Mouse (Mus musculus): ENCODE results near the gene Gp1ba. TPM values are rescaled to one million over a fixed set of nuclear protein-coding genes. Genes with fewer than 3 reads are reported as not detected.

The Gp1ba gene
- total and polyA plus RNA-seq, 3 experiments, result 1.6 to 5.0 TPM; not detected in 1

DNA sequence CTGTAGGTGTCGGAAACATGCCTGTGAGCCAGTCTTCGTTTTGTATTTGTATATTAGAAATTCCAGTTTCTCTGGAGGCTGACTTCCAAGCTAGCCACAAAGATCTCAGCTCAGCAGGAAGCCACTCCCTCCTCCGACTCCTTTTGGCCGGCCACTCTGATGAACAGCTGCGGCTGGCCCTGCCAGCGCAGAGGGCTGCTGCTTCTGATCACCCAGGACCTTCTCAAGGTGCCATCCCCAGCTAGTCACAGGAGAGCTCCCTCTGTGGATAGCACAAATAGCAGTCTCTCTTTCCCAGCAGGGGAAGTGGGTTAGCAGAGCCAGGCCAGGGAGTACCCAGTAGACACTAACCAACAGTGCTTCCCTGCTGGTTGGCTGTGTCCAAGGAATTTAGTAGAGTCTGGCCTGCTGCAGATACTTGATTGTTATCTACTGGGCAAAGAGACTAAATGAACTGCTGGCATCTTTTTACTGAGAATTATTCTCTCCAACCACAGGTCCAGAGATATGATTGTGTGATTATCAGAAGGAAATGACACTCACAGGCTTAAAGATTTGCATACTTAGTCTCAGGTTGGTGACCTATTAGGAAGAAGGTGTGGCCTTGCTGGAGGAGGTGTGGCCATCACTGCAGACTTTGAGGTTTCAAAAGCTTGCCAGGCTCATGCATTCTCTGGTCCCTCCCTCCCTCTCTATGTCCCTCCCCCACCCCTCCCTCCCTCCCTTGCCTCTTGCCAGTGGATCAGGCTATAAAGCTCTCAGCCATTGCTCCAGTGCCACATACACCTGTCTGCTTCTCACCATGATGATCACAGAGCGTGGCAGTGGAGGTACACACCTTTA, 16.7 kb upstream of the Gp1ba start (continued):
- TF ChIP-seq EP300 (IDR thresholded peaks at IDR 0.05; ENCODE audit: low read depth in 1 of 2, low read length in 2 of 2) (peak; percentile 5 to 25; a peak in 2 of 4 replicates), ZC3H11A (IDR thresholded peaks at IDR 0.05; ENCODE audit: low read depth, low read length) (peak; percentile 12; the same call in 1 of the 2 replicates)

DNA sequence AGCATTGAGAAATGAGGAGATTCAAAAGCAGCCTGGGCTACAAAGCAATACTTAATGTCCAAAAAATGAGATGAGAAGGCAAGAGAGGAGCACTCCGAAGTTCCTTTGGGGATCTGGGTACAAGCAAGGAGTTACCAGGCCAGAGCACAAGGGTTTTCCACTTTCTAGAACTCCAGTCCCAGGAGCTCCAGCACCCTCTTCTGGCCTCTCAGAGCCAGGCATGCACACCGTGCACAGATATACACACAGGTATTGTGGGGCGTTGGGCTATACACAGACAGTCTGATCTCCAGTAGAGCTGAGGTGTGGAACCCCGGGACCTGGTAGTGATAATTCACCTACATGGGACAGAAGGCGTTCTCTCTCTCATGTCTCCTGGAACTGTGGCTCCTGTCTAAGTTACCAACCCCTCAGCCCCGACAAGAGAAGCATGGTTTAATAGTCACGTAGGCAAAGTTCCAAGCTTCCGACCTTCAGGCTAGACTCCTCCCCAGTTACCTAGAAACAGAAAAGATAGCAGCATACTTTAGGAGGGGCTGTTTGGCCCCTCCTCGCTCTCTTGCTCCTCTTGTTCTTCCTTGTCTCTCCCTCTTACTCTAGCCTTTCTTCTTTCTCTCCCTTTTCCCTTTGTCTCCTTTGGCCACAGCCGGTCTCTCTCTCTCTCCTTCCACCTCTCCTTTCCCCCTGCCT, 15.7 kb upstream of the Gp1ba start:
- peak overlapping the region; percentile 52 for H3K9ac ChIP-seq (ENCODE audit: control insufficient read depth, low read depth, low read length, poor library complexity, severe bottlenecking)
- peaks cover 5 to 12% of the 10 kb centered on the region in 2 experiments for H3K4me1 ChIP-seq (ENCODE audit: control insufficient read depth in 1 of 2, insufficient read depth in 2 of 2, low read length in 2 of 2)
- peaks cover 0 to 12% of the 10 kb centered on the region in 2 experiments; a peak in 2 of 4 replicates for H3K36me3 ChIP-seq (ENCODE audit: control insufficient read depth in 1 of 2, insufficient read depth in 2 of 2, low read length in 2 of 2)
- H3K27ac ChIP-seq (ENCODE audit: control insufficient read depth, low read depth, low read length), result peak overlapping the region; percentile 65
- H3K79me2 ChIP-seq (ENCODE audit: control insufficient read depth, insufficient read depth, low read length, poor library complexity), result no peaks in the 10 kb centered on the region
- H3K4me3 ChIP-seq (ENCODE audit: control insufficient read depth in 1 of 2, insufficient read depth in 1 of 2, low read depth in 2 of 2, low read length in 2 of 2), result peak overlapping the region; percentile 22 to 52
- peak; percentile 94 for DNase-seq (ENCODE audit: low read depth, low spot score)
- no peaks in the 10 kb centered on the region for H3K9me3 ChIP-seq (replicated peaks; ENCODE audit: insufficient read depth, low read length)
- no peaks in the 10 kb centered on the region for H3K27me3 ChIP-seq (ENCODE audit: control insufficient read depth in 1 of 2, insufficient read depth in 2 of 2, low read length in 2 of 2)
- TF ChIP-seq RCOR1 (IDR thresholded peaks at IDR 0.05; ENCODE audit: low read depth, low read length) (no peak), TCF12 (IDR thresholded peaks at IDR 0.05; ENCODE audit: low read depth, low read length) (no peak), UBTF (IDR thresholded peaks at IDR 0.05; ENCODE audit: borderline replicate concordance, insufficient read depth, low read depth, low read length) (no peak), USF1 (IDR thresholded peaks at IDR 0.05; ENCODE audit: low read depth, low read length) (no peak), GATA1 (IDR thresholded peaks at IDR 0.05; ENCODE audit: low read depth, low read length) (peak; percentile 53), USF2 (IDR thresholded peaks at IDR 0.05; ENCODE audit: borderline replicate concordance in 1 of 2, insufficient read depth in 1 of 2, low read depth in 1 of 2, low read length in 2 of 2) (no peak), ETS1 (IDR thresholded peaks at IDR 0.05; ENCODE audit: low read depth, low read length) (no peak), MXI1 (IDR thresholded peaks at IDR 0.05; ENCODE audit: low read depth, low read length) (peak; percentile 88), ZNF384 (IDR thresholded peaks at IDR 0.05; ENCODE audit: low read depth, low read length) (0 out of 2 replicates have a peak, but pooled peaks have one; percentile 47), ELF1 (IDR thresholded peaks at IDR 0.05; ENCODE audit: low read depth, low read length) (no peak), POLR2AphosphoS5 (IDR thresholded peaks at IDR 0.05; ENCODE audit: borderline replicate concordance, low read depth, low read length) (no peak), RAD21 (IDR thresholded peaks at IDR 0.05; ENCODE audit: low read depth, low read length) (peak; percentile 88), E2F4 (IDR thresholded peaks at IDR 0.05; ENCODE audit: borderline replicate concordance, low read depth, low read length) (no peak), NRF1 (IDR thresholded peaks at IDR 0.05; ENCODE audit: insufficient read depth, low read depth, low read length, poor library complexity, severe bottlenecking) (no peak), MAFK (IDR thresholded peaks at IDR 0.05; ENCODE audit: borderline replicate concordance, low read depth, low read length) (no peak), NELFE (IDR thresholded peaks at IDR 0.05; ENCODE audit: low read depth, low read length) (no peak), JUND (IDR thresholded peaks at IDR 0.05; ENCODE audit: low read depth, low read length) (no peak), GABPA (IDR thresholded peaks at IDR 0.05; ENCODE audit: low read depth, low read length) (no peak), SIN3A (IDR thresholded peaks at IDR 0.05; ENCODE audit: low read length) (peak; percentile 70; the same call in 1 of the 2 replicates), BHLHE40 (IDR thresholded peaks at IDR 0.05; ENCODE audit: borderline replicate concordance, low read depth, low read length) (no peak), ZMIZ1 (IDR thresholded peaks at IDR 0.05; ENCODE audit: low read depth, low read length) (no peak), KAT2A (conservative IDR thresholded peaks at IDR 0.05; ENCODE audit: low read depth, low read length) (no peak), MYC (IDR thresholded peaks at IDR 0.05; ENCODE audit: low read depth, low read length) (0 out of 2 replicates have a peak, but pooled peaks have one; percentile 66), CHD2 (IDR thresholded peaks at IDR 0.05; ENCODE audit: low read length) (no peak), MAX (IDR thresholded peaks at IDR 0.05; ENCODE audit: low read length) (no peak), MAZ (IDR thresholded peaks at IDR 0.05; ENCODE audit: low read depth, low read length) (peak; percentile 68; the same call in 1 of the 2 replicates), ZKSCAN1 (IDR thresholded peaks at IDR 0.05; ENCODE audit: low read depth, low read length) (no peak), POLR2A (IDR thresholded peaks at IDR 0.05; ENCODE audit: control insufficient read depth in 1 of 2, insufficient read depth in 1 of 2, low read depth in 1 of 2, low read length in 2 of 2, poor library complexity in 1 of 2) (no peak), HCFC1 (IDR thresholded peaks at IDR 0.05; ENCODE audit: low read depth, low read length) (no peak), TBP (IDR thresholded peaks at IDR 0.05; ENCODE audit: low read depth, low read length) (peak; percentile 55; the same call in 1 of the 2 replicates)
